Mouse (Mus musculus) erythroblast, embryonic 14.5 days (primary cell): Measurements from ENCODE around the gene Fcgrt.

Experiments
- GATA1 ChIP-seq: IDR thresholded peaks from 2 replicates; pipeline ENCODE4 v1.6.1; 2012; ENCODE audit warnings: low read length, inconsistent platforms, mixed read lengths
- TAL1 ChIP-seq: IDR thresholded peaks from 3 replicates; pipeline ENCODE4 v1.6.1; 2012; ENCODE audit warnings: low read length, inconsistent platforms, mixed read lengths

DNA sequence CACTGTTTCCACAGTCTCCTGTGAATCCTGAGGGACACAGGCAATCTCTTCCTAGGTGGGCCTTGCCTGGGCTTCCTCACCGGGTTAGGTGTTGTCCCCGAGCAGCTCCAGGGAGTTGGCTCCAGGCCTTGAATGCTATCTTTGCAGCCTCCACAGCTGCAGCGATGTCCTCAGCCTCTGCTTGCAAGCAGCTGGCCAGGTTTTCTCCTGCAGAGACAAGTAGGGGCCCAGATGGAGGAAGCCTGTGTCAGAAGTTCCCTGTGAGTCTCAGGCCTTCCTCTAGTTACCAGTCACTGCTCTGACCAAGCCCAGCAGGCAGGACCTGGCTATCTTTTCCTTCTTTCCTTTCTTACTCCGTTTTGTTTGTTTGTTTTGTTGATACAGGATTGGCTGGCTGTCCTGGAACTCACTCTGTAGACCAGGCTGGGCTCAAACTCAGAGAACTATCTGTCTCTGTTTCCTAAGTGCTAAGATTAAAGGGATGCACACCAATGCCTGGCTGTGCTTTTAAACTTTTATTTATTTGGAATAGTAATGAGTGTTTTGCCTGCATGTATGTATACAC is 45.0 kb upstream of the Fcgrt start:
- no peak for TF ChIP-seq TAL1
- no peak for TF ChIP-seq GATA1
